13 mouse cellular contexts compared by ENCODE assay signal in the genomic region with DNA sequence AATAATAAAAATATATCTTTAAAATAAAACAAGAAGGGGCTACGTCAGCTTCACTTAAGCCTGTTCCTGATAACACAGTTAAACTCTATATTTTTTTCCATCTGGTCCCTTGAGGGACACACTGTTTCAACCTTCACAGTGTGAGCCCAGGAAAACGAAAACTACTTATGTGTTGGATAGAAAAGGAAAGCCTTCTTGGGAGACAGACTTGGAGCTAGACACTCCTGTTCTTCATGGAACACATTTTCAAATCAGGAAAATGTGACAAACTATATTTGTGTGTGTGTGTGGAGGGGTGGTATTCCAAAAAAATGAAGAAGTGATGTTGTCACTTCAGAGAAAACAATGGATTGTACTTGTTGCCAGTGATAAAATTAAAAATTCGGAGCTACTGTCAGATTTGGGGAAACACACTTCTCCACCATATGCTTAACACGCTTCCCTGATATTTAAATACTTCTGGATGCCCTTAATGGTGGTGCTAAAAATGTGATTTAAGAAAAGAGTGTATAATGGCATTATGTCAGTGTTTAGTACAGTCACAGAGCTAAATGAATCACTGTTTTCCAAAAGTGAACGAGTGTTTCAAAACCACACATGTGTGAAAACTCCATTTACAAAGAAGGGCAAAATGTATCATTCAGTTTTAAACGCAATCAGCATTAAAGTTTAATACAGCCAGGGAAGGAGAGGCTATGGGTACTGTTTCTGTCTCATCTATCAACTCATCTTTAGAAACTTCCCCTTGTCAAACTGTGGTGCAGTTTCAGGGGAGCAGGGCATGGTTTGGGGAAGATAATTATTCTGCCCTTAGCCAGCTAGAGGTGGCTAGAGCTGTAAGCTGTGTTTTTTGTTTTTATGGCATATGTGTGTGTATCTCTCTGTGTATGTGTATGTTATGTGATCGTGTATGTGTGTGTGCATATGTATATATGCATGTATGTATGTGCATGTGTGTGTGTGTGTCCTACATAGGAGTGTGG.
"Had no signal": no experiment of that assay in that cellular context is flagged by ENCODE, and none has a peak within 500 bp of the region (broad histone marks: within the 10 kb centered on the region; RNA-seq: fewer than 3 reads in every experiment).

No protein-coding gene starts in this region.

- H3K4me3 ChIP-seq: left cerebral cortex, adult 2 months; limb, embryonic 10.5 days; liver, embryonic 13.5 days; megakaryocyte, embryonic 14.5 days; midbrain, embryonic 12.5 days had no signal

- H3K36me3 ChIP-seq: limb, embryonic 10.5 days; liver, embryonic 13.5 days; midbrain, embryonic 12.5 days had no signal

- H3K9me3 ChIP-seq: limb, embryonic 10.5 days; liver, embryonic 13.5 days; midbrain, embryonic 12.5 days had no signal

- DNase-seq: kidney, adult 18-20 months; kidney, postnatal 14 days; lung, adult 2 months; lung, postnatal 10 days; lung, postnatal 4 days; thymus, adult 18-20 months; thymus, postnatal 14 days had no signal

- H3K4me1 ChIP-seq: limb, embryonic 10.5 days; midbrain, embryonic 12.5 days had no signal

- H3K27me3 ChIP-seq: liver, embryonic 13.5 days; megakaryocyte, embryonic 14.5 days; midbrain, embryonic 12.5 days had no signal

- H3K27ac ChIP-seq: left cerebral cortex, adult 2 months; limb, embryonic 10.5 days; liver, embryonic 13.5 days; midbrain, embryonic 12.5 days; stomach, postnatal 0 days had no signal

- H3K4me2 ChIP-seq: liver, embryonic 13.5 days; midbrain, embryonic 12.5 days had no signal

- H3K9ac ChIP-seq: liver, embryonic 13.5 days; midbrain, embryonic 12.5 days had no signal
